Mouse (Mus musculus) CH12.LX (cell line): ENCODE results near the gene Psmc1.

Experiments used
- BHLHE40 ChIP-seq: IDR thresholded peaks from 2 replicates; pipeline ENCODE4 v1.6.1; 2011; ENCODE audit warnings: mild to moderate bottlenecking, low read depth, low read length, improper control_type of control experiment
- ELF1 ChIP-seq: IDR thresholded peaks from 2 replicates; pipeline ENCODE4 v1.6.1; 2014; ENCODE audit warnings: low read depth, mild to moderate bottlenecking, inconsistent platforms, low read length, improper control_type of control experiment
- RAD21 ChIP-seq: IDR thresholded peaks from 2 replicates; pipeline ENCODE4 v1.6.1; 2011; ENCODE audit warnings: low read depth, mild to moderate bottlenecking, low read length, improper control_type of control experiment, moderate library complexity

GRCm38 (mm10) chr12:100164991-100165500 lies 55.1 kb downstream of the Psmc1 start:
- TF ChIP-seq ELF1: no peak
- TF ChIP-seq BHLHE40: no peak
- TF ChIP-seq RAD21: no peak
